Mouse (Mus musculus): ENCODE results near the gene Naglu. TPM values are rescaled to one million over a fixed set of nuclear protein-coding genes. Genes with fewer than 3 reads are reported as not detected.

Gene Naglu
- 1 to 10 TPM; 6.9 to 8.6 TPM for total RNA-seq (2021)
- long read RNA-seq, transcript Naglu-201 (6 exons, 2,560 nt) = major isoform, 12 of 16 reads
- long read RNA-seq, partial matches to known transcripts = 2 of 16 reads
- long read RNA-seq, other reads (novel, unspliced or antisense) = 2 of 16 reads

GRCm38 (mm10) chr11:101069391-101070188 lies at the start of gene Naglu:
Gene Naglu (plus strand): TSS chr11:101070012.
- peak; percentile 93 to 96 for DNase-seq (ENCODE audit: low spot score in 2 of 2)

- DNase-seq (ENCODE audit: low spot score in 2 of 2) = no peak
These were observed 46.4 kb upstream of the Naglu start for GRCm38 (mm10) chr11:101023371-101023770.

- DNase-seq (ENCODE audit: low spot score in 2 of 2) = no peak
These were observed 45.8 kb upstream of the Naglu start for GRCm38 (mm10) chr11:101024001-101024400.

- no peak for DNase-seq (ENCODE audit: low spot score in 2 of 2)
These were observed 42.7 kb upstream of the Naglu start for GRCm38 (mm10) chr11:101027121-101027520.

- no peak for DNase-seq (ENCODE audit: low spot score in 2 of 2)
These were observed 40.5 kb upstream of the Naglu start for GRCm38 (mm10) chr11:101029320-101029719.

GRCm38 (mm10) chr11:101030136-101030807 lies 39.5 kb upstream of the Naglu start:
- no peak for DNase-seq (ENCODE audit: low spot score in 2 of 2)

GRCm38 (mm10) chr11:101030808-101031156 lies 39.0 kb upstream of the Naglu start:
- DNase-seq (ENCODE audit: low spot score in 2 of 2) = no peak

- no peak for DNase-seq (ENCODE audit: low spot score in 2 of 2)
These were observed 38.3 kb upstream of the Naglu start for GRCm38 (mm10) chr11:101031470-101031869.

GRCm38 (mm10) chr11:101033856-101034500 lies 35.8 kb upstream of the Naglu start:
- no peak for DNase-seq (ENCODE audit: low spot score in 2 of 2)

- DNase-seq (ENCODE audit: low spot score in 2 of 2) = no peak
These were observed 35.0 kb upstream of the Naglu start for GRCm38 (mm10) chr11:101034614-101035327.

- no peak for DNase-seq (ENCODE audit: low spot score in 2 of 2)
These were observed 34.5 kb upstream of the Naglu start for GRCm38 (mm10) chr11:101035328-101035695.

GRCm38 (mm10) chr11:101037795-101038194 lies 32.0 kb upstream of the Naglu start:
- DNase-seq (ENCODE audit: low spot score in 2 of 2) = peak in 1 of 2 experiments; percentile 63

- no peak for DNase-seq (ENCODE audit: low spot score in 2 of 2)
These were observed 24.0 kb upstream of the Naglu start for GRCm38 (mm10) chr11:101045826-101046225.

- DNase-seq (ENCODE audit: low spot score in 2 of 2) = no peak
These were observed 23.4 kb upstream of the Naglu start for GRCm38 (mm10) chr11:101046440-101046839.

GRCm38 (mm10) chr11:101047502-101047901 lies 22.3 kb upstream of the Naglu start:
- no peak for DNase-seq (ENCODE audit: low spot score in 2 of 2)

GRCm38 (mm10) chr11:101050359-101050758 lies 19.5 kb upstream of the Naglu start:
- peak; percentile 64 to 83 for DNase-seq (ENCODE audit: low spot score in 2 of 2)

- peak; percentile 56 to 76 for DNase-seq (ENCODE audit: low spot score in 2 of 2)
These were observed 18.7 kb upstream of the Naglu start for GRCm38 (mm10) chr11:101051051-101051493.

- no peak for DNase-seq (ENCODE audit: low spot score in 2 of 2)
These were observed 18.2 kb upstream of the Naglu start for GRCm38 (mm10) chr11:101051617-101052016.

GRCm38 (mm10) chr11:101052751-101053473 lies 16.9 kb upstream of the Naglu start:
- no peak for DNase-seq (ENCODE audit: low spot score in 2 of 2)

GRCm38 (mm10) chr11:101053974-101054373 lies 15.8 kb upstream of the Naglu start:
- DNase-seq (ENCODE audit: low spot score in 2 of 2) = no peak

Measured in layer of hippocampus, adult 18-20 months (tissue).